Mouse (Mus musculus): ENCODE measurements at regions not wholly inside any gene's neighbourhood (a gene's known extent, or its start where the extent isn't known, plus 50 kb on each side); places are given as distances from the start of the nearest gene placed in this dataset.

- Histone ChIP-seq H3K4me2 (replicated peaks; ENCODE audit: low read depth, low read length) (no peak overlapping the region), H3K27ac (ENCODE audit: low read depth, low read length) (no peak overlapping the region), H3K27me3 (ENCODE audit: control insufficient read depth, insufficient read depth, low read length) (no peaks in the 10 kb centered on the region), H3K4me1 (replicated peaks; ENCODE audit: control insufficient read depth, insufficient read depth, low read length) (no peaks in the 10 kb centered on the region), H3K4me3 (ENCODE audit: low read depth, low read length) (no peak overlapping the region), H3K9me3 (ENCODE audit: control insufficient read depth, low read length) (no peaks in the 10 kb centered on the region), H3K9ac (ENCODE audit: low read depth, low read length) (no peak overlapping the region), H3K36me3 (ENCODE audit: control insufficient read depth, insufficient read depth, low read length) (no peaks in the 10 kb centered on the region)
- 87% methylated on average over 3 of the region's 3 CpGs for WGBS
- ATAC-seq (ENCODE audit: low FRiP score) = no peak
- DNase-seq (ENCODE audit: low spot score) = peak; percentile 8
Measured at GRCm38 (mm10) chr2:106318695-106319266, 315.4 kb upstream of the Dnajc24 start.

- no peak overlapping the region for H3K27ac ChIP-seq (ENCODE audit: low read depth, low read length)
- no peak overlapping the region for H3K4me3 ChIP-seq (ENCODE audit: low read depth, low read length)
- H3K9me3 ChIP-seq (ENCODE audit: control insufficient read depth, low read length) = no peaks in the 10 kb centered on the region
- H3K4me2 ChIP-seq (replicated peaks; ENCODE audit: low read depth, low read length) = no peak overlapping the region
- DNase-seq (ENCODE audit: low spot score) (no peak), ATAC-seq (ENCODE audit: low FRiP score) (no peak)
- no peaks in the 10 kb centered on the region for H3K4me1 ChIP-seq (replicated peaks; ENCODE audit: control insufficient read depth, insufficient read depth, low read length)
- H3K9ac ChIP-seq (ENCODE audit: low read depth, low read length) = no peak overlapping the region
- WGBS = 75% methylated on average over 6 of the region's 6 CpGs
- no peaks in the 10 kb centered on the region for H3K27me3 ChIP-seq (ENCODE audit: control insufficient read depth, insufficient read depth, low read length)
- H3K36me3 ChIP-seq (ENCODE audit: control insufficient read depth, insufficient read depth, low read length) = no peaks in the 10 kb centered on the region
Measured at GRCm38 (mm10) chr2:106346781-106347180, 343.4 kb upstream of the Dnajc24 start.

GRCm38 (mm10) chr2:106347249-106347648, 343.9 kb upstream of the Dnajc24 start:
- no peak overlapping the region for H3K27ac ChIP-seq (ENCODE audit: low read depth, low read length)
- no peaks in the 10 kb centered on the region for H3K36me3 ChIP-seq (ENCODE audit: control insufficient read depth, insufficient read depth, low read length)
- ATAC-seq (ENCODE audit: low FRiP score) (no peak), DNase-seq (ENCODE audit: low spot score) (no peak)
- H3K9ac ChIP-seq (ENCODE audit: low read depth, low read length) = no peak overlapping the region
- H3K4me1 ChIP-seq (replicated peaks; ENCODE audit: control insufficient read depth, insufficient read depth, low read length) = no peaks in the 10 kb centered on the region
- no peak overlapping the region for H3K4me2 ChIP-seq (replicated peaks; ENCODE audit: low read depth, low read length)
- WGBS = 90% methylated on average over 7 of the region's 7 CpGs
- H3K27me3 ChIP-seq (ENCODE audit: control insufficient read depth, insufficient read depth, low read length) = no peaks in the 10 kb centered on the region
- H3K9me3 ChIP-seq (ENCODE audit: control insufficient read depth, low read length) = no peaks in the 10 kb centered on the region
- H3K4me3 ChIP-seq (ENCODE audit: low read depth, low read length) = no peak overlapping the region

- no peak overlapping the region for H3K9ac ChIP-seq (ENCODE audit: low read depth, low read length)
- no peaks in the 10 kb centered on the region for H3K4me1 ChIP-seq (replicated peaks; ENCODE audit: control insufficient read depth, insufficient read depth, low read length)
- WGBS = 74% methylated on average over 3 of the region's 3 CpGs
- H3K36me3 ChIP-seq (ENCODE audit: control insufficient read depth, insufficient read depth, low read length) = no peaks in the 10 kb centered on the region
- H3K4me2 ChIP-seq (replicated peaks; ENCODE audit: low read depth, low read length) = no peak overlapping the region
- H3K27ac ChIP-seq (ENCODE audit: low read depth, low read length) = no peak overlapping the region
- ATAC-seq (ENCODE audit: low FRiP score) (peak; percentile 48), DNase-seq (ENCODE audit: low spot score) (no peak)
- H3K4me3 ChIP-seq (ENCODE audit: low read depth, low read length) = no peak overlapping the region
- no peaks in the 10 kb centered on the region for H3K9me3 ChIP-seq (ENCODE audit: control insufficient read depth, low read length)
- no peaks in the 10 kb centered on the region for H3K27me3 ChIP-seq (ENCODE audit: control insufficient read depth, insufficient read depth, low read length)
Measured at GRCm38 (mm10) chr2:106355565-106355964, 337.5 kb upstream of the Mpped2 start.

- Histone ChIP-seq H3K4me2 (replicated peaks; ENCODE audit: low read depth, low read length) (no peak overlapping the region), H3K4me3 (ENCODE audit: low read depth, low read length) (no peak overlapping the region), H3K27ac (ENCODE audit: low read depth, low read length) (no peak overlapping the region), H3K4me1 (replicated peaks; ENCODE audit: control insufficient read depth, insufficient read depth, low read length) (no peaks in the 10 kb centered on the region), H3K36me3 (ENCODE audit: control insufficient read depth, insufficient read depth, low read length) (no peaks in the 10 kb centered on the region), H3K27me3 (ENCODE audit: control insufficient read depth, insufficient read depth, low read length) (no peaks in the 10 kb centered on the region), H3K9me3 (ENCODE audit: control insufficient read depth, low read length) (no peaks in the 10 kb centered on the region), H3K9ac (ENCODE audit: low read depth, low read length) (no peak overlapping the region)
- DNase-seq (ENCODE audit: low spot score) (peak; percentile 82), ATAC-seq (ENCODE audit: low FRiP score) (peak; percentile 89)
- 52% methylated on average over 5 of the region's 5 CpGs for WGBS
Measured at GRCm38 (mm10) chr2:106355984-106356547, 337.0 kb upstream of the Mpped2 start.

- DNase-seq (ENCODE audit: low spot score) = no peak
Measured at GRCm38 (mm10) chr2:106368641-106369040, 324.4 kb upstream of the Mpped2 start.

GRCm38 (mm10) chr2:106383415-106384285, 309.4 kb upstream of the Mpped2 start:
- WGBS = 80% methylated on average over 14 of the region's 14 CpGs
- Histone ChIP-seq H3K4me2 (replicated peaks; ENCODE audit: low read depth, low read length) (no peak overlapping the region), H3K27ac (ENCODE audit: low read depth, low read length) (no peak overlapping the region), H3K4me1 (replicated peaks; ENCODE audit: control insufficient read depth, insufficient read depth, low read length) (no peaks in the 10 kb centered on the region), H3K4me3 (ENCODE audit: low read depth, low read length) (no peak overlapping the region), H3K9ac (ENCODE audit: low read depth, low read length) (no peak overlapping the region), H3K27me3 (ENCODE audit: control insufficient read depth, insufficient read depth, low read length) (no peaks in the 10 kb centered on the region), H3K36me3 (ENCODE audit: control insufficient read depth, insufficient read depth, low read length) (no peaks in the 10 kb centered on the region), H3K9me3 (ENCODE audit: control insufficient read depth, low read length) (no peaks in the 10 kb centered on the region)
- no peak for ATAC-seq (ENCODE audit: low FRiP score)
- no peak for DNase-seq (ENCODE audit: low spot score)

More at GRCm38 (mm10) chr2:106368641-106369040, 324.4 kb upstream of the Mpped2 start:
- H3K4me3 ChIP-seq (ENCODE audit: low read depth, low read length) = no peak overlapping the region
- H3K4me1 ChIP-seq (replicated peaks; ENCODE audit: control insufficient read depth, insufficient read depth, low read length) = no peaks in the 10 kb centered on the region
- no peak for ATAC-seq (ENCODE audit: low FRiP score)
- no peaks in the 10 kb centered on the region for H3K36me3 ChIP-seq (ENCODE audit: control insufficient read depth, insufficient read depth, low read length)
- WGBS = 90% methylated on average over 5 of the region's 5 CpGs
- no peak overlapping the region for H3K4me2 ChIP-seq (replicated peaks; ENCODE audit: low read depth, low read length)
- no peaks in the 10 kb centered on the region for H3K27me3 ChIP-seq (ENCODE audit: control insufficient read depth, insufficient read depth, low read length)
- no peak overlapping the region for H3K27ac ChIP-seq (ENCODE audit: low read depth, low read length)
- no peaks in the 10 kb centered on the region for H3K9me3 ChIP-seq (ENCODE audit: control insufficient read depth, low read length)
- H3K9ac ChIP-seq (ENCODE audit: low read depth, low read length) = no peak overlapping the region

- Histone ChIP-seq H3K27ac (ENCODE audit: low read depth, low read length) (no peak overlapping the region), H3K9ac (ENCODE audit: low read depth, low read length) (no peak overlapping the region), H3K9me3 (ENCODE audit: control insufficient read depth, low read length) (no peaks in the 10 kb centered on the region), H3K27me3 (ENCODE audit: control insufficient read depth, insufficient read depth, low read length) (no peaks in the 10 kb centered on the region), H3K4me1 (replicated peaks; ENCODE audit: control insufficient read depth, insufficient read depth, low read length) (no peaks in the 10 kb centered on the region), H3K4me3 (ENCODE audit: low read depth, low read length) (no peak overlapping the region), H3K36me3 (ENCODE audit: control insufficient read depth, insufficient read depth, low read length) (no peaks in the 10 kb centered on the region), H3K4me2 (replicated peaks; ENCODE audit: low read depth, low read length) (no peak overlapping the region)
- WGBS = 89% methylated on average over 5 of the region's 5 CpGs
- ATAC-seq (ENCODE audit: low FRiP score) (no peak), DNase-seq (ENCODE audit: low spot score) (no peak)
Measured at GRCm38 (mm10) chr2:106384286-106384595, 308.8 kb upstream of the Mpped2 start.

GRCm38 (mm10) chr2:106384842-106385241, 308.2 kb upstream of the Mpped2 start:
- Histone ChIP-seq H3K4me3 (ENCODE audit: low read depth, low read length) (no peak overlapping the region), H3K4me2 (replicated peaks; ENCODE audit: low read depth, low read length) (no peak overlapping the region), H3K36me3 (ENCODE audit: control insufficient read depth, insufficient read depth, low read length) (no peaks in the 10 kb centered on the region), H3K27me3 (ENCODE audit: control insufficient read depth, insufficient read depth, low read length) (no peaks in the 10 kb centered on the region), H3K9ac (ENCODE audit: low read depth, low read length) (no peak overlapping the region), H3K27ac (ENCODE audit: low read depth, low read length) (no peak overlapping the region), H3K4me1 (replicated peaks; ENCODE audit: control insufficient read depth, insufficient read depth, low read length) (no peaks in the 10 kb centered on the region), H3K9me3 (ENCODE audit: control insufficient read depth, low read length) (no peaks in the 10 kb centered on the region)
- 89% methylated on average over 3 of the region's 3 CpGs for WGBS
- ATAC-seq (ENCODE audit: low FRiP score) (no peak), DNase-seq (ENCODE audit: low spot score) (no peak)

Data from hindbrain, embryonic 11.5 days (tissue).